Mouse (Mus musculus): ENCODE results near the gene Igsf9b. TPM values are rescaled to one million over a fixed set of nuclear protein-coding genes. Genes with fewer than 3 reads are reported as not detected.

The Igsf9b gene
- polyA plus RNA-seq, 1 experiment from 2014 or later, result 1.4 TPM

DNA sequence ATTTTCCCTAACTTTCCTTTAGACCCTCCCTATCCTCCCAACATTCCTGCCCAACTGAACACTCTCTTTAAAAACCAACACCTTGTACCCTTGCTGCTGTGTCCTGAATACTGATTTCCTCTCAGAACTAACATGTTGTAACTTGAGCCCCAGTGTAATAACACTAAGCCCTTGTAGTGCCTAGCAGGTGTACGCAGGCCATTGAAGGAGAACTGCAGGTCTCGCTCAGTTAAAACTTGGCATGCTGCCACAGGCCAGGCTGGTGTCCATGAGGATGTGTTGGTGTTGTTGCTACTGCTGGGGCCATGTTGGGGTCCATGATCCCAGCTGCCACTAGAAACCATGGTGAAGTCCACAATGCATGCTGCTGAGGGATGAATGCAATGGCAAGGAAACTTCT lies 70.1 kb downstream of the Igsf9b start:
- ATAC-seq, result no peak

GRCm38 (mm10) chr9:27375746-27376145 lies 76.7 kb downstream of the Igsf9b start:
- DNase-seq (ENCODE audit: low spot score) (no peak), ATAC-seq (no peak)
- H3K9me3 ChIP-seq (ENCODE audit: low read length), result no peaks in the 10 kb centered on the region
- H3K27ac ChIP-seq (ENCODE audit: low read length), result no peak overlapping the region
- H3K27me3 ChIP-seq (replicated peaks; ENCODE audit: insufficient read depth, low read length), result no peaks in the 10 kb centered on the region
- no peaks in the 10 kb centered on the region for H3K36me3 ChIP-seq (ENCODE audit: insufficient read depth, low read length)
- H3K4me2 ChIP-seq (replicated peaks; ENCODE audit: low read depth, low read length), result no peak overlapping the region
- H3K4me3 ChIP-seq (ENCODE audit: low read depth, low read length), result no peak overlapping the region
- 48% methylated on average over 1 of the region's 1 CpGs for WGBS
- no peak overlapping the region for H3K9ac ChIP-seq (replicated peaks; ENCODE audit: low read depth)
- no peaks in the 10 kb centered on the region for H3K4me1 ChIP-seq (ENCODE audit: insufficient read depth, low read depth, low read length)
- TF ChIP-seq CTCF (IDR thresholded peaks at IDR 0.05), result no peak
- no peak for TF ChIP-seq EP300 (IDR thresholded peaks at IDR 0.05)

More for the DNA sequence above, 70.1 kb downstream of the Igsf9b start:
- no peaks in the 10 kb centered on the region for H3K9me3 ChIP-seq (ENCODE audit: low read length)
- DNase-seq (ENCODE audit: low spot score), result no peak
- H3K9ac ChIP-seq (replicated peaks; ENCODE audit: low read depth), result no peak overlapping the region
- H3K4me3 ChIP-seq (ENCODE audit: low read depth, low read length), result no peak overlapping the region
- H3K4me2 ChIP-seq (replicated peaks; ENCODE audit: low read depth, low read length), result no peak overlapping the region
- no peak for TF ChIP-seq CTCF (IDR thresholded peaks at IDR 0.05)
- no peak for TF ChIP-seq EP300 (IDR thresholded peaks at IDR 0.05)
- 58% methylated on average over 2 of the region's 2 CpGs for WGBS
- H3K4me1 ChIP-seq (ENCODE audit: insufficient read depth, low read depth, low read length), result no peaks in the 10 kb centered on the region
- no peaks in the 10 kb centered on the region for H3K27me3 ChIP-seq (replicated peaks; ENCODE audit: insufficient read depth, low read length)
- no peaks in the 10 kb centered on the region for H3K36me3 ChIP-seq (ENCODE audit: insufficient read depth, low read length)
- no peak overlapping the region for H3K27ac ChIP-seq (ENCODE audit: low read length)

- WGBS, result 74% methylated on average over 3 of the region's 3 CpGs
- no peak for ATAC-seq
- no peaks in the 10 kb centered on the region for H3K9me3 ChIP-seq (ENCODE audit: low read length)
These were observed 87.9 kb downstream of the Igsf9b start for GRCm38 (mm10) chr9:27386951-27387350.

DNA sequence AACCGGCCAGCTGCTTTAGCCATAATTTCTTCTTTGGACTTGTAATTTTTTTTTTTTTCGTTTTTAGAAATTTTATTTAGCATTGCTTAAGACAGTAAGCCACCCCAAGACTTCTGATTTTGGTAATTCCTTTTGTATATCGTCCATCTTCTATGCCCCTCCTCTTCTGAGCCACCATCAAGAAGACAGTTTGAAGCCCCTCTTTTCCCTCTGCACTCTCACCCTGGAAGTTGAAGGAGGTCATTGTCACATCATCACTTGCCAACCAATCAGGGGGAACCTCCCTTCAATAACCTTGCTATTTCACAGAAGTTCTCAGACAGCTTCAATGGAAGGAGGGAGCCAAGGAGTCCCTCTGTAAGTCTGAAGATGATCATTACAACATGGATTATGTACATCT lies 97.5 kb downstream of the Igsf9b start, which contains the start of gene Spata19:
TSS of gene Spata19 (plus strand) at position 301 of the 400 bp plus-strand sequence.
- ATAC-seq (no peak), DNase-seq (ENCODE audit: low spot score) (no peak)
- H3K4me1 ChIP-seq (ENCODE audit: insufficient read depth, low read depth, low read length), result no peaks in the 10 kb centered on the region
- no peak for TF ChIP-seq EP300 (IDR thresholded peaks at IDR 0.05)
- TF ChIP-seq CTCF (IDR thresholded peaks at IDR 0.05), result no peak
- no peaks in the 10 kb centered on the region for H3K9me3 ChIP-seq (ENCODE audit: low read length)
- no peak within 1 kb of the TSS for H3K9ac ChIP-seq (replicated peaks; ENCODE audit: low read depth)
- no peak within 1 kb of the TSS for H3K4me3 ChIP-seq (ENCODE audit: low read depth, low read length)
- H3K27ac ChIP-seq (ENCODE audit: low read length), result no peak within 1 kb of the TSS
- H3K36me3 ChIP-seq (ENCODE audit: insufficient read depth, low read length), result no peaks in the 10 kb centered on the region
- 57% methylated on average over 3 of the region's 3 CpGs for WGBS
- H3K27me3 ChIP-seq (replicated peaks; ENCODE audit: insufficient read depth, low read length), result no peaks in the 10 kb centered on the region
- H3K4me2 ChIP-seq (replicated peaks; ENCODE audit: low read depth, low read length), result no peak within 1 kb of the TSS

More at GRCm38 (mm10) chr9:27386951-27387350, 87.9 kb downstream of the Igsf9b start:
- Histone ChIP-seq H3K27me3 (replicated peaks; ENCODE audit: insufficient read depth, low read length) (no peaks in the 10 kb centered on the region), H3K4me2 (replicated peaks; ENCODE audit: low read depth, low read length) (no peak overlapping the region), H3K4me1 (ENCODE audit: insufficient read depth, low read depth, low read length) (no peaks in the 10 kb centered on the region), H3K4me3 (ENCODE audit: low read depth, low read length) (no peak overlapping the region), H3K27ac (ENCODE audit: low read length) (no peak overlapping the region), H3K9ac (replicated peaks; ENCODE audit: low read depth) (no peak overlapping the region), H3K36me3 (ENCODE audit: insufficient read depth, low read length) (no peaks in the 10 kb centered on the region)
- TF ChIP-seq CTCF (IDR thresholded peaks at IDR 0.05) (no peak), EP300 (IDR thresholded peaks at IDR 0.05) (no peak)
- DNase-seq (ENCODE audit: low spot score), result no peak

GRCm38 (mm10) chr9:27401169-27401568 lies 102.2 kb downstream of the Igsf9b start:
- no peak overlapping the region for H3K4me2 ChIP-seq (replicated peaks; ENCODE audit: low read depth, low read length)
- 88% methylated on average over 4 of the region's 4 CpGs for WGBS
- no peaks in the 10 kb centered on the region for H3K27me3 ChIP-seq (replicated peaks; ENCODE audit: insufficient read depth, low read length)
- H3K4me3 ChIP-seq (ENCODE audit: low read depth, low read length), result no peak overlapping the region
- ATAC-seq (no peak), DNase-seq (ENCODE audit: low spot score) (no peak)
- H3K4me1 ChIP-seq (ENCODE audit: insufficient read depth, low read depth, low read length), result no peaks in the 10 kb centered on the region
- no peak overlapping the region for H3K9ac ChIP-seq (replicated peaks; ENCODE audit: low read depth)
- TF ChIP-seq CTCF (IDR thresholded peaks at IDR 0.05), result no peak
- no peak for TF ChIP-seq EP300 (IDR thresholded peaks at IDR 0.05)
- no peaks in the 10 kb centered on the region for H3K9me3 ChIP-seq (ENCODE audit: low read length)
- no peak overlapping the region for H3K27ac ChIP-seq (ENCODE audit: low read length)
- H3K36me3 ChIP-seq (ENCODE audit: insufficient read depth, low read length), result no peaks in the 10 kb centered on the region

Other genes starting within 250 kb of the Igsf9b start
- 18.9 and 20.4 TPM in 2 replicates for gene Jam3, start 143.8 kb upstream of the Igsf9b start, polyA plus RNA-seq (2015; fragmentation: Nextera tagmentation; extraction: Ambion mirVana)
- gene Spata19, start 97.6 kb downstream of the Igsf9b start, polyA plus RNA-seq (2015; fragmentation: Nextera tagmentation; extraction: Ambion mirVana), result not detected in 2 replicates